Mouse (Mus musculus): ENCODE data around the gene Dpm3.

Gene Dpm3

GRCm38 (mm10) chr3:89293247-89293918, 34.2 kb downstream of the Dpm3 start:
- in situ Hi-C loops (cut with MboI, MseI): no loop called here

GRCm38 (mm10) chr3:89294195-89294594, 35.0 kb downstream of the Dpm3 start:
- in situ Hi-C loops (cut with MboI, MseI): no loop called here

- in situ Hi-C loops (cut with MboI, MseI): no loop called here
These were observed 36.6 kb downstream of the Dpm3 start for GRCm38 (mm10) chr3:89295685-89296230.

- in situ Hi-C loops (cut with MboI, MseI): no loop called here
These were observed 37.7 kb downstream of the Dpm3 start for GRCm38 (mm10) chr3:89296761-89297396.

- in situ Hi-C loops (cut with MboI, MseI): no loop called here
These were observed 39.8 kb downstream of the Dpm3 start for GRCm38 (mm10) chr3:89298908-89299307.

GRCm38 (mm10) chr3:89299499-89299898, 40.3 kb downstream of the Dpm3 start:
- in situ Hi-C loops (cut with MboI, MseI): no loop called here

- in situ Hi-C loops (cut with MboI, MseI): no loop called here
These were observed 40.9 kb downstream of the Dpm3 start for GRCm38 (mm10) chr3:89300071-89300470.

- in situ Hi-C loops (cut with MboI, MseI): no loop called here
These were observed 41.4 kb downstream of the Dpm3 start for GRCm38 (mm10) chr3:89300514-89300913.

GRCm38 (mm10) chr3:89304440-89304839, 45.3 kb downstream of the Dpm3 start:
- in situ Hi-C loops (cut with MboI, MseI): no loop called here

GRCm38 (mm10) chr3:89305105-89305504, 45.9 kb downstream of the Dpm3 start:
- in situ Hi-C loops (cut with MboI, MseI): no loop called here

- in situ Hi-C loops (cut with MboI, MseI): no loop called here
These were observed 46.6 kb downstream of the Dpm3 start for GRCm38 (mm10) chr3:89305551-89306325.

GRCm38 (mm10) chr3:89308089-89308488, 48.9 kb downstream of the Dpm3 start:
- in situ Hi-C loops (cut with MboI, MseI): no loop called here

- in situ Hi-C loops (cut with MboI, MseI): no loop called here
These were observed 55.2 kb downstream of the Dpm3 start for GRCm38 (mm10) chr3:89314340-89314739.

GRCm38 (mm10) chr3:89314791-89315190, 55.6 kb downstream of the Dpm3 start:
- in situ Hi-C loops (cut with MboI, MseI): no loop called here

GRCm38 (mm10) chr3:89315195-89315929, 56.2 kb downstream of the Dpm3 start:
- in situ Hi-C loops (cut with MboI, MseI): no loop called here

GRCm38 (mm10) chr3:89315930-89316831, 57.0 kb downstream of the Dpm3 start:
- in situ Hi-C loops (cut with MboI, MseI): no loop called here
